Mouse (Mus musculus) MEL (cell line): ENCODE results near the gene Qtrt1. TPM values are rescaled to one million over a fixed set of nuclear protein-coding genes. Genes with fewer than 3 reads are reported as not detected.
A peak's percentile ranks its signal among the peaks of the same experiment; 100 is the strongest.

Experiments
- DNase-seq: peaks from one replicate; pipeline ENCODE4 v3.0.0; 2011; ENCODE audit warnings: low read depth, low spot score
- H3K27ac ChIP-seq: 2 replicates; pipeline ENCODE4 v1.5.1; 2012; ENCODE audit warnings: low read depth, mild to moderate bottlenecking, control low read depth, low read length, moderate library complexity; ENCODE audit not compliant: control insufficient read depth
- H3K27me3 ChIP-seq, 2 experiments: fragments of 150-350 bp in 1 of 2; sonication (generic) in 1 of 2; 2 replicates each; pipeline ENCODE4 v1.6.1; 2012; ENCODE audit warnings: low read length in 2 of 2, mild to moderate bottlenecking in 2 of 2, improper control_type of control experiment in 1 of 2, moderate library complexity in 1 of 2; ENCODE audit not compliant: insufficient read depth in 2 of 2, control insufficient read depth in 1 of 2
- H3K36me3 ChIP-seq, 2 experiments: 2 replicates each; pipeline ENCODE4 v1.6.1; 2012 to 2014; ENCODE audit warnings: low read length in 2 of 2, improper control_type of control experiment in 1 of 2, inconsistent platforms in 1 of 2, mild to moderate bottlenecking in 1 of 2; ENCODE audit not compliant: insufficient read depth in 2 of 2, control insufficient read depth in 1 of 2
- H3K4me1 ChIP-seq, 2 experiments: fragments of 150-350 bp in 1 of 2; sonication (generic) in 1 of 2; 2 replicates each; pipeline ENCODE4 v1.6.1; 2012; ENCODE audit warnings: low read length in 2 of 2, improper control_type of control experiment in 1 of 2, mild to moderate bottlenecking in 1 of 2; ENCODE audit not compliant: insufficient read depth in 2 of 2, control insufficient read depth in 1 of 2
- H3K4me3 ChIP-seq, 2 experiments: fragments of 150-350 bp in 1 of 2; sonication (generic) in 1 of 2; 2 replicates each; pipeline ENCODE4 v1.5.1; 2012; ENCODE audit warnings: low read depth in 2 of 2, low read length in 2 of 2, mild to moderate bottlenecking in 2 of 2, moderate library complexity in 2 of 2, control low read depth in 1 of 2, improper control_type of control experiment in 1 of 2; ENCODE audit not compliant: control insufficient read depth in 1 of 2, insufficient read depth in 1 of 2
- H3K79me2 ChIP-seq: 2 replicates; pipeline ENCODE4 v1.6.1; 2012; ENCODE audit warnings: mild to moderate bottlenecking, low read length, moderate library complexity; ENCODE audit not compliant: control insufficient read depth, poor library complexity, insufficient read depth
- H3K9ac ChIP-seq: 2 replicates; pipeline ENCODE4 v1.6.1; 2012; ENCODE audit warnings: low read depth, mild to moderate bottlenecking, control low read depth, low read length, moderate library complexity; ENCODE audit not compliant: control insufficient read depth, poor library complexity, severe bottlenecking
- H3K9me3 ChIP-seq: fragments of 150-350 bp; sonication (generic); replicated peaks from 2 replicates; pipeline ENCODE4 v1.6.1; 2012; ENCODE audit warnings: mild to moderate bottlenecking, low read length, improper control_type of control experiment, moderate library complexity; ENCODE audit not compliant: insufficient read depth
- BHLHE40 ChIP-seq: IDR thresholded peaks from 2 replicates; pipeline ENCODE4 v1.6.1; 2012; ENCODE audit warnings: low read depth, mild to moderate bottlenecking, inconsistent platforms, low read length, improper control_type of control experiment, borderline replicate concordance
- CHD1 ChIP-seq: IDR thresholded peaks from 2 replicates; pipeline ENCODE4 v1.6.1; 2012; ENCODE audit warnings: low read depth, mild to moderate bottlenecking, inconsistent platforms, low read length, improper control_type of control experiment
- CHD2 ChIP-seq: IDR thresholded peaks from 2 replicates; pipeline ENCODE4 v1.6.1; 2011; ENCODE audit warnings: low read length, improper control_type of control experiment
- CTCF ChIP-seq, 3 experiments: IDR thresholded peaks in 2 of 3; conservative IDR thresholded peaks in 1 of 3; 2 replicates each; pipeline ENCODE4 v1.5.1; 2011 to 2012; ENCODE audit warnings: low read length in 3 of 3, low read depth in 2 of 3, mild to moderate bottlenecking in 2 of 3, improper control_type of control experiment in 1 of 3, inconsistent platforms in 1 of 3, mixed read lengths in 1 of 3, moderate library complexity in 1 of 3; ENCODE audit not compliant: control insufficient read depth in 1 of 3, insufficient read depth in 1 of 3, poor library complexity in 1 of 3, severe bottlenecking in 1 of 3
- E2F4 ChIP-seq: IDR thresholded peaks from 2 replicates; pipeline ENCODE4 v1.6.1; 2011; ENCODE audit warnings: low read depth, low read length, improper control_type of control experiment, borderline replicate concordance
- ELF1 ChIP-seq: IDR thresholded peaks from 2 replicates; pipeline ENCODE4 v1.6.1; 2014; ENCODE audit warnings: low read depth, mild to moderate bottlenecking, inconsistent platforms, low read length, improper control_type of control experiment, moderate library complexity
- EP300 ChIP-seq, 2 experiments: IDR thresholded peaks; 2 replicates each; pipeline ENCODE4 v1.6.1; 2011; ENCODE audit warnings: improper control_type of control experiment in 2 of 2, low read length in 2 of 2, low read depth in 1 of 2, mild to moderate bottlenecking in 1 of 2
- ETS1 ChIP-seq: IDR thresholded peaks from 2 replicates; pipeline ENCODE4 v1.6.1; 2012; ENCODE audit warnings: low read depth, mild to moderate bottlenecking, inconsistent platforms, low read length, improper control_type of control experiment, moderate library complexity
- GABPA ChIP-seq: IDR thresholded peaks from 2 replicates; pipeline ENCODE4 v1.6.1; 2012; ENCODE audit warnings: low read depth, mild to moderate bottlenecking, inconsistent platforms, low read length, improper control_type of control experiment, moderate library complexity
- GATA1 ChIP-seq: IDR thresholded peaks from 2 replicates; pipeline ENCODE4 v1.6.1; 2011; ENCODE audit warnings: low read depth, low read length, improper control_type of control experiment
- JUND ChIP-seq: IDR thresholded peaks from 2 replicates; pipeline ENCODE4 v1.6.1; 2011; ENCODE audit warnings: low read depth, mild to moderate bottlenecking, improper control_type of control experiment, low read length
- KAT2A ChIP-seq: conservative IDR thresholded peaks from 2 replicates; pipeline ENCODE4 v1.6.1; 2012; ENCODE audit warnings: low read depth, low read length, improper control_type of control experiment, inconsistent platforms
- MAFK ChIP-seq: IDR thresholded peaks from 2 replicates; pipeline ENCODE4 v1.6.1; 2011; ENCODE audit warnings: low read depth, mild to moderate bottlenecking, low read length, improper control_type of control experiment, borderline replicate concordance
- MAX ChIP-seq: IDR thresholded peaks from 2 replicates; pipeline ENCODE4 v1.6.1; 2011; ENCODE audit warnings: low read length, improper control_type of control experiment
- MAZ ChIP-seq: IDR thresholded peaks from 2 replicates; pipeline ENCODE4 v1.6.1; 2012; ENCODE audit warnings: low read depth, mild to moderate bottlenecking, inconsistent platforms, low read length, improper control_type of control experiment
- MXI1 ChIP-seq: IDR thresholded peaks from 2 replicates; pipeline ENCODE4 v1.6.1; 2011; ENCODE audit warnings: mild to moderate bottlenecking, low read depth, low read length, improper control_type of control experiment
- MYB ChIP-seq: IDR thresholded peaks from 2 replicates; pipeline ENCODE4 v1.6.1; 2011; ENCODE audit warnings: mild to moderate bottlenecking, low read depth, low read length, improper control_type of control experiment
- NELFE ChIP-seq: IDR thresholded peaks from 2 replicates; pipeline ENCODE4 v1.6.1; 2011; ENCODE audit warnings: low read depth, low read length, improper control_type of control experiment
- NRF1 ChIP-seq: IDR thresholded peaks from 2 replicates; pipeline ENCODE4 v1.6.1; 2014; ENCODE audit warnings: low read depth, mild to moderate bottlenecking, inconsistent platforms, low read length, improper control_type of control experiment, moderate library complexity; ENCODE audit not compliant: poor library complexity, insufficient read depth, severe bottlenecking
- POLR2AphosphoS2 ChIP-seq: IDR thresholded peaks from 2 replicates; pipeline ENCODE4 v1.6.1; 2011; ENCODE audit warnings: low read length, improper control_type of control experiment
- RAD21 ChIP-seq: IDR thresholded peaks from 2 replicates; pipeline ENCODE4 v1.6.1; 2011; ENCODE audit warnings: mild to moderate bottlenecking, low read depth, low read length, improper control_type of control experiment
- RCOR1 ChIP-seq: IDR thresholded peaks from 2 replicates; pipeline ENCODE4 v1.6.1; 2012; ENCODE audit warnings: low read depth, mild to moderate bottlenecking, inconsistent platforms, low read length, improper control_type of control experiment
- TBP ChIP-seq: IDR thresholded peaks from 2 replicates; pipeline ENCODE4 v1.8.0; 2011; ENCODE audit warnings: low read depth, low read length, improper control_type of control experiment
- TCF12 ChIP-seq: IDR thresholded peaks from 2 replicates; pipeline ENCODE4 v1.6.1; 2014; ENCODE audit warnings: low read depth, mild to moderate bottlenecking, inconsistent platforms, low read length, improper control_type of control experiment, moderate library complexity
- USF1 ChIP-seq: IDR thresholded peaks from 2 replicates; pipeline ENCODE4 v1.6.1; 2014; ENCODE audit warnings: low read depth, mild to moderate bottlenecking, inconsistent platforms, low read length, improper control_type of control experiment, moderate library complexity
- USF2 ChIP-seq, 2 experiments: IDR thresholded peaks; 2 replicates each; pipeline ENCODE4 v1.6.1; 2011 to 2012; ENCODE audit warnings: improper control_type of control experiment in 2 of 2, low read length in 2 of 2, borderline replicate concordance in 1 of 2, inconsistent platforms in 1 of 2, low read depth in 1 of 2, mild to moderate bottlenecking in 1 of 2; ENCODE audit not compliant: insufficient read depth in 1 of 2
- ZC3H11A ChIP-seq: IDR thresholded peaks from 2 replicates; pipeline ENCODE4 v1.6.1; 2012; ENCODE audit warnings: low read depth, mild to moderate bottlenecking, inconsistent platforms, low read length, improper control_type of control experiment
- ZKSCAN1 ChIP-seq: IDR thresholded peaks from 2 replicates; pipeline ENCODE4 v1.6.1; 2012; ENCODE audit warnings: low read depth, mild to moderate bottlenecking, inconsistent platforms, low read length, improper control_type of control experiment, moderate library complexity
- ZMIZ1 ChIP-seq: IDR thresholded peaks from 2 replicates; pipeline ENCODE4 v1.6.1; 2012; ENCODE audit warnings: low read depth, mild to moderate bottlenecking, inconsistent platforms, low read length, improper control_type of control experiment, moderate library complexity
- ZNF384 ChIP-seq: IDR thresholded peaks from 2 replicates; pipeline ENCODE4 v1.6.1; 2012; ENCODE audit warnings: low read depth, mild to moderate bottlenecking, inconsistent platforms, low read length, improper control_type of control experiment
- polyA plus RNA-seq, 2 experiments: library from polyadenylated mRNA; stranded (reverse) in 1 of 2; unstranded in 1 of 2; fragments of >175 nt in 1 of 2; fragments of >200 nt in 1 of 2; gene quantifications; 2 replicates each; pipeline versions ENCODE4 v1.2.1 to v1.2.4; 2012; ENCODE audit warnings: low replicate concordance in 2 of 2, low read depth in 1 of 2; ENCODE audit not compliant: insufficient read length in 2 of 2, insufficient read depth in 1 of 2, missing spikeins in 1 of 2
- total RNA-seq: library from RNA; depleted of rRNA; stranded (reverse); fragments of 300-350 nt; gene quantifications from 2 replicates; pipeline ENCODE4 v1.2.3, GENCODE M21; 2012

The Qtrt1 gene
- total and polyA plus RNA-seq, 3 experiments, result 199 to 244 TPM; not detected in 1

DNA sequence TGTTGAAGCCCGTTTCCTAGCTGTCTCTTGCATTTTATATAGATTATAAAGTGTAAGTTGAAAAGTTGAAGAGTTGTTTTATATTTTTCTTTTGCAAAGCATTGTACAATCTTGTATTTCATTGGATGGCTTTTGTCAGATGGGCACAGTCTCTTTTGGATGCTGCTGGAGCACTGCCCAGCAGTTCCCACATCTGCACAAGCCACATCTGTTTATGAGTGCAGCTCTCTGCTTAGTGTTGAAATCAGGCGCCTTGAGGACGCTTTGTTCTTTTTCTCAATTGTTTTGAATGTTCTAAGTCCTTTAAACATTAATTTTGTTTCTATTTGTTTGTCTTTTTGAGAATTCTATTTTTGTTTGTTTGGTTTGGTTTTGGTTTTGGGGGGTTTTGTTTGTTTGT lies 26.6 kb downstream of the Qtrt1 start:
- Histone ChIP-seq H3K27ac (peak overlapping the region; percentile 73), H3K9me3 (no peaks in the 10 kb centered on the region), H3K4me3 (no peak overlapping the region), H3K36me3 (peaks cover 35 to 52% of the 10 kb centered on the region in 2 experiments), H3K79me2 (peaks cover 82% of the 10 kb centered on the region), H3K27me3 (no peaks in the 10 kb centered on the region), H3K9ac (peak overlapping the region; percentile 6; the same call in 1 of the 2 replicates), H3K4me1 (peaks cover 51 to 57% of the 10 kb centered on the region in 2 experiments)
- TF ChIP-seq TCF12 (peak; percentile 26; the same call in 1 of the 2 replicates), RCOR1 (peak; percentile 30; the same call in 1 of the 2 replicates), MAZ (no peak), USF1 (peak; percentile 85), USF2 (IDR thresholded peaks at IDR 0.05; ENCODE audit: borderline replicate concordance in 1 of 2, insufficient read depth in 1 of 2, low read depth in 1 of 2, low read length in 2 of 2) (0 out of 4 replicates have a peak, but pooled peaks of 1 of the 2 experiments have one; percentile 46), MXI1 (0 out of 2 replicates have a peak, but pooled peaks have one; percentile 19), ZNF384 (no peak), ETS1 (peak; percentile 45; the same call in 1 of the 2 replicates)
- DNase-seq, result peak; percentile 77

DNA sequence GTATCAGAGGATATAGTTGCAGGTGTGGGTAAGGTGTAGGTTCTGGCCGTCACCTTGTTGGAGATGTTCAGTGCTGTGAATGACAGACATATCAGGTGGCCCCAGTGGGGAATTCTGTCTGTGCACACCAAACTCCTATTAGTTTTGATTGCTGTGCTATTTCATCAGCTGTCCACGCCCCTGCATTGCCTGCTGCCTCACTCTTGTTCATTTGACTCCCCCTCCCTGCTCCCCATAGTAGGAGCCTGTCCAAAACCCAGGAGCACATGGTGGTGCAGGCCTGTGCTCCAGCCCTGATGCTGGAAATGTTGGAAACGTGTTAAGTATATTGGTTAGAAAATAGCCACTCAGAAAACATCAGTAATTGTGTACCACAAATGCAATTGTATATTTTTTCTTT lies 27.8 kb downstream of the Qtrt1 start:
- peak; percentile 95 for DNase-seq
- Histone ChIP-seq H3K27me3 (no peaks in the 10 kb centered on the region), H3K4me3 (no peak overlapping the region), H3K4me1 (peaks cover 49 to 55% of the 10 kb centered on the region in 2 experiments), H3K9me3 (no peaks in the 10 kb centered on the region), H3K27ac (peak overlapping the region; percentile 73), H3K36me3 (peaks cover 42 to 50% of the 10 kb centered on the region in 2 experiments), H3K9ac (peak overlapping the region; percentile 55), H3K79me2 (peaks cover 72% of the 10 kb centered on the region)
- TF ChIP-seq ZMIZ1 (0 out of 2 replicates have a peak, but pooled peaks have one; percentile 18), GATA1 (peak; percentile 25; the same call in 1 of the 2 replicates), ZC3H11A (no peak), MAFK (0 out of 2 replicates have a peak, but pooled peaks have one; percentile 62), CHD1 (no peak), ELF1 (peak; percentile 18; the same call in 1 of the 2 replicates), CHD2 (no peak), NRF1 (peak; percentile 35; the same call in 1 of the 2 replicates), MAX (peak; percentile 95), MYB (no peak), EP300 (IDR thresholded peaks at IDR 0.05; ENCODE audit: low read depth in 1 of 2, low read length in 2 of 2) (peak; percentile 55 to 88; a peak in 3 of 4 replicates), USF1 (peak; percentile 77; the same call in 1 of the 2 replicates), GABPA (no peak), USF2 (IDR thresholded peaks at IDR 0.05; ENCODE audit: borderline replicate concordance in 1 of 2, insufficient read depth in 1 of 2, low read depth in 1 of 2, low read length in 2 of 2) (0 out of 4 replicates have a peak, but pooled peaks of 1 of the 2 experiments have one; percentile 29), BHLHE40 (peak; percentile 42), JUND (no peak), ZNF384 (no peak), CTCF (IDR thresholded peaks at IDR 0.05 in 2 of 3, conservative IDR thresholded peaks at IDR 0.05 in 1 of 3; ENCODE audit: control insufficient read depth in 1 of 3, insufficient read depth in 1 of 3, low read depth in 2 of 3, low read length in 3 of 3, poor library complexity in 1 of 3, severe bottlenecking in 1 of 3) (no peak), NELFE (no peak), ZKSCAN1 (peak; percentile 51), KAT2A (peak; percentile 79), TCF12 (peak; percentile 81), RCOR1 (peak; percentile 40; the same call in 1 of the 2 replicates), E2F4 (no peak), RAD21 (no peak), TBP (0 out of 2 replicates have a peak, but pooled peaks have one; percentile 58), POLR2AphosphoS2 (peak; percentile 89)
